Mouse (Mus musculus) stomach, embryonic 15.5 days (tissue): ENCODE measurements around the gene Fat2. TPM values are rescaled to one million over a fixed set of nuclear protein-coding genes. Genes with fewer than 3 reads are reported as not detected.

Source experiments
- ATAC-seq: fragments of 200-750 bp; cut with Nextera tagmentation; 2 replicates; pipeline ENCODE4 v1.8.0; 2017; ENCODE audit warnings: low read depth, moderate number of reproducible peaks, moderate TSS enrichment; ENCODE audit not compliant: insufficient read depth, low FRiP score
- H3K27ac ChIP-seq: fragments of 300-500 bp; sonication (generic); 2 replicates; pipeline ENCODE4 v1.5.1; 2015; ENCODE audit warnings: mild to moderate bottlenecking, inconsistent platforms
- H3K27me3 ChIP-seq: fragments of 300-500 bp; sonication (generic); replicated peaks from 2 replicates; pipeline ENCODE4 v1.6.1; 2015; ENCODE audit warnings: inconsistent platforms
- H3K36me3 ChIP-seq: fragments of 300-500 bp; sonication (generic); 2 replicates; pipeline ENCODE4 v1.6.1; 2015; ENCODE audit warnings: inconsistent platforms
- H3K4me1 ChIP-seq: fragments of 300-500 bp; sonication (generic); 2 replicates; pipeline ENCODE4 v1.6.1; 2015; ENCODE audit warnings: inconsistent platforms
- H3K4me2 ChIP-seq: fragments of 300-500 bp; sonication (generic); 2 replicates; pipeline ENCODE4 v1.6.1; 2015; ENCODE audit warnings: mild to moderate bottlenecking, inconsistent platforms
- H3K4me3 ChIP-seq: fragments of 300-500 bp; sonication (generic); replicated peaks from 2 replicates; pipeline ENCODE4 v1.5.1; 2015; ENCODE audit warnings: inconsistent platforms
- H3K9ac ChIP-seq: fragments of 300-500 bp; sonication (generic); 2 replicates; pipeline ENCODE4 v1.6.1; 2015; ENCODE audit warnings: inconsistent platforms
- H3K9me3 ChIP-seq: fragments of 300-500 bp; sonication (generic); 2 replicates; pipeline ENCODE4 v1.6.1; 2016; ENCODE audit warnings: inconsistent platforms
- WGBS: fragments of 180-500 bp; shearing (Covaris S2); methylation state at CpG from one replicate; pipeline ENCODE4 v1.1.7; 2015; 5-methylcytosine and 5-hydroxymethylcytosine counted together
- polyA plus RNA-seq: library from polyadenylated mRNA; unstranded; fragments of >200 nt; fragmentation: Nextera tagmentation; extraction: Ambion mirVana; gene quantifications from 2 replicates; pipeline ENCODE4 v1.2.1, GENCODE M21; 2015

The Fat2 gene
- polyA plus RNA-seq, 1 experiment from 2014 or later = 0.69 TPM

GRCm38 (mm10) chr11:55234288-55234687, 102.1 kb downstream of the Fat2 start:
- H3K27me3 ChIP-seq = no peaks in the 10 kb centered on the region
- no peak overlapping the region for H3K27ac ChIP-seq
- whole genome bisulfite sequencing = 82% methylated on average over 7 of the region's 7 CpGs
- H3K9me3 ChIP-seq = no peaks in the 10 kb centered on the region
- no peak overlapping the region for H3K4me2 ChIP-seq
- H3K9ac ChIP-seq = no peak overlapping the region
- no peak for ATAC-seq
- H3K4me1 ChIP-seq = no peaks in the 10 kb centered on the region
- no peak overlapping the region for H3K4me3 ChIP-seq
- no peaks in the 10 kb centered on the region for H3K36me3 ChIP-seq

DNA sequence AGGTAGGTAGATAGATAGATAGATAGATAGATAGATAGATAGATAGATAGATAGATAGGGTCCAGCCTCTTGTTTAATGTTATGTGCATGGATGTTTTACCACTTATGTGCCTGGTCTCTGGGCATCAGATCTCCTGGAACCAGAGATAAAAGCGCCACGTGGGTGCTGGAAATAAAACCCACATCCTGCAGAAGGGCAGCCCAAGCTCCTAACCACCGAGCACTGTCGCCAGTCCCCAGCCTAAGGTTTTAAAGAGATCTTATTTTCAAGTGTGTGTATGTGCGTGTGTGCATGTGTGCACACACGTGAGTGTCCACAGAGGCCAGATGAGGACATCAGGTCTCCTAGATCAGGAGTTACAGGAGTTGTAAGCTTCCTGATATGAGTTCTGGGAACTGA, 105.3 kb downstream of the Fat2 start:
- H3K36me3 ChIP-seq = no peaks in the 10 kb centered on the region
- H3K27ac ChIP-seq = no peak overlapping the region
- no peak for ATAC-seq
- H3K4me2 ChIP-seq = no peak overlapping the region
- H3K4me1 ChIP-seq = no peaks in the 10 kb centered on the region
- H3K9me3 ChIP-seq = no peaks in the 10 kb centered on the region
- no peak overlapping the region for H3K9ac ChIP-seq
- 84% methylated on average over 6 of the region's 6 CpGs for WGBS
- H3K27me3 ChIP-seq = no peaks in the 10 kb centered on the region
- no peak overlapping the region for H3K4me3 ChIP-seq

DNA sequence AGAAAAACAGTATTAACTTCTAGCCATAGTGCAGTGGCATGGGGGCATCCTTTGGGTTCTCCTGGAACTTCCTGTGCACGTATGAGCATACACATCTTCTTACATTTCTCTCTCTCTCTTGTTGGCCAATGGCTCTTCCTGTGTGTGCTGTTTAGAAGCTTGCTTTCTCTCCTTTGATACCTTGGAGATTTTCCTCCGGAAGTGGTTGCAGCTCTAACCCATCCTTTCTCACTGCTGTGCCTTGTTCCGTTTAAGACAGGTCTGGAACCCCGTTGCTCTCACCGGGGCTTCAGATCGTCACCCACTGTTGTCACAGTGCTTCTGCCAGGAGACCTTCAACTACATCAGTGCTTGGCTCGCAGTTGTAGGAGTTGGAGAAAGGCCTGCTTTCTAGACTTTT, 115.1 kb downstream of the Fat2 start:
- ATAC-seq = no peak
- Histone ChIP-seq H3K4me3 (no peak overlapping the region), H3K27me3 (no peaks in the 10 kb centered on the region), H3K36me3 (0 out of 2 replicates have a peak, but pooled peaks cover 6% of the 10 kb centered on the region), H3K9me3 (no peaks in the 10 kb centered on the region), H3K9ac (no peak overlapping the region), H3K27ac (no peak overlapping the region), H3K4me2 (no peak overlapping the region), H3K4me1 (no peaks in the 10 kb centered on the region)
- WGBS = 89% methylated on average over 7 of the region's 7 CpGs

DNA sequence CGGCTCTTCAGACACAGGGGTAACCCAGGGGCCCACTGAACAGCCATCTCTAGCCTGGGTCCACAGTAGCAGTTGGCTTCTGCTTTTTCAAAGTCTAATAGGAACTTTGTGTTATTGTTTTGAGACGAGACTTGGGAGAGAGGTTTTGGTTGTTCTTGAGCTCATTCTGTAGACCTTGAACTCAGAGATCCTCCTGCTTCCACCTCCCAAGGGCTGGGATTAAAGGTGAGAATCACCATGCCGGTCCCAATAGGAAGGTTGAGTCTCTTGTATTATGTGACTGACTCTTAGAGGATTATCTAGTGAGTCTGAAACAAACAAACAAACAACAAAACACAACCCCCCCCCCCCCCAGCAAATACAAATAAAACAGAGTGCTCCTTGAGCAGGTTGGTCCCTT, 117.9 kb downstream of the Fat2 start:
- Histone ChIP-seq H3K4me3 (no peak overlapping the region), H3K9ac (no peak overlapping the region), H3K4me1 (no peaks in the 10 kb centered on the region), H3K9me3 (no peaks in the 10 kb centered on the region), H3K27me3 (no peaks in the 10 kb centered on the region), H3K4me2 (no peak overlapping the region), H3K36me3 (no peaks in the 10 kb centered on the region), H3K27ac (no peak overlapping the region)
- no peak for ATAC-seq
- WGBS = 81% methylated on average over 3 of the region's 3 CpGs

DNA sequence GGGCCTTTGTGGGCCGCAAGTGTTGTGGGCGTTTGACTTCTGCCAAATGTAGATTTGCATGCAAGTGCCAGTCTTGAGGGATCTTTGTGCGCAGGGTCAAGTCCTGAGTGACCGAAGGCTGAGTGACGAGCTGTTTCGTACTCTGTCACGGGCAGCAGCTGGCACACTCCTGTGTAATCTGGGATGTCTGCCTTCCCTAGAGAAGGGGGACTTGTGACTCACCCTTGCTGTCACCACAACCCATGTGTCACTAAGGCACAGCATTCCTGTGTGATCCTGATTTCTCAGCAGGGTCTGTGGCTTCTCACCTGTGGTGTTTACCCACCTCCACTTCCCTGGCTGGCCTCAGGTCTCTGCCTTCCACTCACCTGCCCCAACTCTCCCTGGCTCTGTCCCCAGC, 118.5 kb downstream of the Fat2 start:
- H3K27ac ChIP-seq = no peak overlapping the region
- no peaks in the 10 kb centered on the region for H3K27me3 ChIP-seq
- H3K4me3 ChIP-seq = no peak overlapping the region
- no peak overlapping the region for H3K4me2 ChIP-seq
- no peaks in the 10 kb centered on the region for H3K36me3 ChIP-seq
- no peaks in the 10 kb centered on the region for H3K9me3 ChIP-seq
- 88% methylated on average over 7 of the region's 7 CpGs for WGBS
- no peak for ATAC-seq
- no peak overlapping the region for H3K9ac ChIP-seq
- H3K4me1 ChIP-seq = no peaks in the 10 kb centered on the region

GRCm38 (mm10) chr11:55217418-55217817, 118.9 kb downstream of the Fat2 start:
- Histone ChIP-seq H3K4me2 (no peak overlapping the region), H3K4me1 (no peaks in the 10 kb centered on the region), H3K27me3 (no peaks in the 10 kb centered on the region), H3K9ac (no peak overlapping the region), H3K4me3 (no peak overlapping the region), H3K36me3 (no peaks in the 10 kb centered on the region), H3K9me3 (no peaks in the 10 kb centered on the region), H3K27ac (no peak overlapping the region)
- peak; percentile 37; the same call in 1 of the 2 replicates for ATAC-seq
- 70% methylated on average over 4 of the region's 4 CpGs for WGBS

GRCm38 (mm10) chr11:55216830-55217229, 119.5 kb downstream of the Fat2 start:
- Histone ChIP-seq H3K27ac (no peak overlapping the region), H3K9ac (no peak overlapping the region), H3K4me3 (no peak overlapping the region), H3K4me1 (no peaks in the 10 kb centered on the region), H3K4me2 (no peak overlapping the region), H3K9me3 (no peaks in the 10 kb centered on the region), H3K36me3 (no peaks in the 10 kb centered on the region), H3K27me3 (no peaks in the 10 kb centered on the region)
- 51% methylated on average over 13 of the region's 13 CpGs for WGBS
- no peak for ATAC-seq

DNA sequence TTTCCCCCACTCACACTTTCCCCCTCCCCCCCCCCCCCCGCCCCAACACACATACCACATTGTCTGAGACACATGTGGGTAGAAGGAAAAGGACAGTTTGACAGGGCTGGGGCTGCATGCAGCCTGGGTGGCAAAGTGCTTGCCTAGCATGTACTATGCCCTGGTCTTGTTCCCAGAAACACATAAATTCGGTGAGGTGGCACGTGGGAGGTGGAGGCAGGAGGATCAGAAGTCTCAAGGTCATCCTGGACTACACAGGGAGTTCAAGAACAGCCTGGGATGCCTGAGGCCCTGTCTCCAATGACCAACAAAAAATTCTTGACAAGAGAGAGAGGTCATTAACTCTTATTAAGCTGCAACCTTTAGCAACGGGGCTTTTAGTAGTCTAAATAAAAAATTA, 120.3 kb downstream of the Fat2 start:
- no peak overlapping the region for H3K4me2 ChIP-seq
- ATAC-seq = no peak
- no peak overlapping the region for H3K9ac ChIP-seq
- no peaks in the 10 kb centered on the region for H3K36me3 ChIP-seq
- no peaks in the 10 kb centered on the region for H3K4me1 ChIP-seq
- H3K9me3 ChIP-seq = no peaks in the 10 kb centered on the region
- no peak overlapping the region for H3K27ac ChIP-seq
- WGBS = 68% methylated on average over 3 of the region's 4 CpGs
- H3K4me3 ChIP-seq = no peak overlapping the region
- no peaks in the 10 kb centered on the region for H3K27me3 ChIP-seq

DNA sequence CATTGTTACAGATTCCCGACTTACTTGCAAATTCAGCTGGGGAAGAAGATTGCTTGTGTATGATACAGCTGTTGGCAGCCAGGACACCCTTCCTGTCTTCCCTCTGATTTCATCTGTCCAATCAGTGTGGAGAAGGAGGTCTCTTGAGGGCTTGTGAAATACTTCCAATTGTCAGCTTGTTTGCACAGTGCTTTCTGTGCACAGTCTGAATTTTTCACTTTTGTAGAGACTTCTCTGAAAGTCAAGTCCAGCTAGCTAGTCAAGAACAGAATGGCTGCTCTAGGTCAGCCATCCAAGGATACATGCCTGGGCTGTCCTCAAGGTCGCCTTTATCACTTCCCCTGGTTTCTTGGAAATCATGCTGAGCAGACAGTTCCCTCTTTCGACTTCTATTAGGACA, 121.4 kb downstream of the Fat2 start:
- Histone ChIP-seq H3K4me3 (no peak overlapping the region), H3K27ac (no peak overlapping the region), H3K9me3 (no peaks in the 10 kb centered on the region), H3K4me1 (no peaks in the 10 kb centered on the region), H3K4me2 (no peak overlapping the region), H3K36me3 (no peaks in the 10 kb centered on the region), H3K27me3 (no peaks in the 10 kb centered on the region), H3K9ac (no peak overlapping the region)
- WGBS = 63% methylated on average over 3 of the region's 3 CpGs
- no peak for ATAC-seq

DNA sequence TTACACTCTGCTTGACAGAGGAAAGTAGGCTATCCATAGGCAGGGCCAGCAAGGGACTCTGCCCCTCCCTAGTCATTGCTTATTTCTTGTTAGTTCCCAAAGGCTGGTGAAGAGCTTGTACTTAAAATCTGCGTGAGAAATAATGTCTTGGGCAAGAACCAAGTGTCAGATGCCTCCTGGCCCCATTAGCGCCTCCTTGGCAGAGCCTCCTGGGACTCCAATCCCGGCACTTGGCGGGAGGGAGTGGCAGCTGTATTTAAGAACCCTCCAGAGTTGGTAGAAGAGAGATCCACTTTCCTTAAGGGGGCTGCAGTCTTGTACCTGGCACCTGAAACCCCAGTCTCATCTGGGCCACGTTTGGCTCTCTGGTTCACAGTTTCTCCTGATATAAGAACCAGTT, 122.2 kb downstream of the Fat2 start:
- Histone ChIP-seq H3K4me3 (no peak overlapping the region), H3K9me3 (no peaks in the 10 kb centered on the region), H3K36me3 (no peaks in the 10 kb centered on the region), H3K4me1 (no peaks in the 10 kb centered on the region), H3K9ac (no peak overlapping the region), H3K27me3 (no peaks in the 10 kb centered on the region), H3K27ac (no peak overlapping the region), H3K4me2 (no peak overlapping the region)
- ATAC-seq = no peak
- 77% methylated on average over 5 of the region's 5 CpGs for WGBS

DNA sequence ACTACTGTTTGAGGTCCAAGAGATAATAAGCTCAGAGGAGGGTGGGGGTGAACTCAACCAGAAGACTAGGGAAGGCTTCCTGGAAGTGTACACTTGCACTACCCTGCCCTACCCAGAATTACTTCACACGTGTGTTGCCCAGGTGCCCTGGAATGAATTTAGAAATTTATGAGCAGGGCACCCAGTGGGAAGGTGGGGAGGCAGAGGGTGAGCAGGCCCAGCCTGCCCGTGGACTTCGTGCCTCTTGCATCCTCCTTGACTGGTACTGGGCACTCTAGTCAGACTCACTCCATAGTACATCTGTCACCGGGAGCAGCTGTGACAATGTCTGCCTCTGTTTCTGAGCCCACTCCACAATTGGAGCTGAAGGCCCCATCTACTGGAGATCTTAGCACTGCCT, 122.8 kb downstream of the Fat2 start:
- Histone ChIP-seq H3K9ac (no peak overlapping the region), H3K4me2 (no peak overlapping the region), H3K27ac (no peak overlapping the region), H3K9me3 (no peaks in the 10 kb centered on the region), H3K4me1 (no peaks in the 10 kb centered on the region), H3K4me3 (no peak overlapping the region), H3K27me3 (no peaks in the 10 kb centered on the region), H3K36me3 (no peaks in the 10 kb centered on the region)
- WGBS = 87% methylated on average over 4 of the region's 4 CpGs
- no peak for ATAC-seq

GRCm38 (mm10) chr11:55209626-55210353, 126.6 kb downstream of the Fat2 start:
- Histone ChIP-seq H3K9me3 (no peaks in the 10 kb centered on the region), H3K27ac (peak overlapping the region; percentile 51)
- ATAC-seq = peak; percentile 47; the same call in 1 of the 2 replicates

GRCm38 (mm10) chr11:55209032-55209431, 127.3 kb downstream of the Fat2 start:
- H3K9ac ChIP-seq = no peak overlapping the region
- no peaks in the 10 kb centered on the region for H3K36me3 ChIP-seq
- H3K27ac ChIP-seq = peak overlapping the region; percentile 42
- no peak overlapping the region for H3K4me3 ChIP-seq
- WGBS = 51% methylated on average over 2 of the region's 2 CpGs
- no peaks in the 10 kb centered on the region for H3K27me3 ChIP-seq
- H3K4me2 ChIP-seq = no peak overlapping the region
- H3K9me3 ChIP-seq = no peaks in the 10 kb centered on the region
- no peak for ATAC-seq
- H3K4me1 ChIP-seq = peaks cover 7% of the 10 kb centered on the region

More at GRCm38 (mm10) chr11:55209626-55210353, 126.6 kb downstream of the Fat2 start:
- Histone ChIP-seq H3K4me2 (no peak overlapping the region), H3K27me3 (no peaks in the 10 kb centered on the region), H3K4me3 (no peak overlapping the region), H3K4me1 (peaks cover 7% of the 10 kb centered on the region), H3K9ac (no peak overlapping the region), H3K36me3 (no peaks in the 10 kb centered on the region)
- 67% methylated on average over 6 of the region's 6 CpGs for whole genome bisulfite sequencing
